Mouse (Mus musculus) testis, adult 2 months (tissue): ENCODE measurements around the gene Ints1.

Source experiments
- CTCF ChIP-seq: fragments of 200-500 bp; IDR thresholded peaks from 2 replicates; pipeline ENCODE4 v1.5.1; 2012; ENCODE audit warnings: low read depth, mild to moderate bottlenecking, inconsistent platforms, low read length, moderate library complexity; ENCODE audit not compliant: control insufficient read depth, insufficient read depth, insufficient replicate concordance
- POLR2A ChIP-seq: fragments of 200-500 bp; IDR thresholded peaks from 2 replicates; pipeline ENCODE4 v1.6.1; 2012; ENCODE audit warnings: low read depth, mild to moderate bottlenecking, inconsistent platforms, low read length, moderate library complexity; ENCODE audit not compliant: control insufficient read depth

DNA sequence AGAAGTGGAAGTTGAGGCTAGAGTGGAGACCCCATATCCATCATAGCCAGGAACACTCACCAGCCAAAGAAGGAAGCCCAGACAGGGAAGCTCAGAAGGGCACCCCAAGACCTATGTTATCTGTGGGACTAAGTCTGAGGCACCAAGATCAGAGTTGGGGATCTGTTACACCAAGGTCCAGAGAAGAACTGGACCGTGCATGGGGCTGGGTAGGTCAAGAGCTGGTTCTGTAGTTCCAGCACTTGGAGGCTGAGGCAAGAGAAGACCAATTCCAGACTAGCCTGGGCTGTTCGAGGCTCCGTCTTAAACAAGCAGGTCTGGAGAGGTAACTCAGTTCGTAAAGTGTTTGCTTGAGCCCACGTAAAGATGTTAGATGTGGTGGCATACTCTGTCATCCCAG lies 18.7 kb upstream of the Ints1 start:
- no peak for TF ChIP-seq CTCF
- no peak for TF ChIP-seq POLR2A
